In the genomic region with DNA sequence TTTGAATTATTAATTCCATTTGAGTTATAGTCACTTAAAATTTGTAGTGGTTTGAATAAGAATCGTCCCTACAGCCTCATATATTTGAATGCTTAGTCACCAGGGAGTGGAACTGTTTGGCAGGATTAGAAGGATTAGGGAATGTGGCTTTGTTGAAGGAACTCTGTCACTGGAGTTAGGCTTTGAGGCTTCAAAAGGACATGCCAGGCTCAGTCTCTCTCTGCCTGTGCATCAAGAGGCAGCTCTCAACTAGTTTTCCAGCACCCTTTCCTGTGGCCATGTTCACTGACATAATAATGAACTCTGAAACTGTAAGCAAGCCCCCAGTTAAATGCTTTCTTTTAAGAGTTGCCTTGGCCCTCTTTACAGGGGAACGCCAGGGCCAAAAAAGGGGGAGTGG, we compare ENCODE assay signal across 30 mouse cellular contexts. TPM values are rescaled to one million over a fixed set of nuclear protein-coding genes. Genes with fewer than 3 reads are reported as not detected.
DNase-seq lines count a peak whose midpoint lies in the region; ATAC-seq lines count a peak whose summit lies in the region.
"Had no signal": no experiment of that assay in that cellular context is flagged by ENCODE, and none has a peak within 500 bp of the region (broad histone marks: within the 10 kb centered on the region; RNA-seq: fewer than 3 reads in every experiment).

No protein-coding gene starts in this region.

- H3K27me3 ChIP-seq in forebrain, embryonic 11.5 days (ENCODE audit: control insufficient read depth, insufficient read depth, low read length): no peaks in the 10 kb centered on the region
- H3K27me3 ChIP-seq in forebrain, embryonic 12.5 days: no peaks in the 10 kb centered on the region
- no peaks in the 10 kb centered on the region for H3K27me3 ChIP-seq in midbrain, embryonic 12.5 days
- H3K27me3 ChIP-seq in midbrain, embryonic 16.5 days (ENCODE audit: control insufficient read depth, insufficient read depth, low read depth, low read length): no peaks in the 10 kb centered on the region
- H3K27me3 ChIP-seq: embryonic facial prominence, embryonic 13.5 days; heart, embryonic 12.5 days; heart, embryonic 15.5 days had no signal

- no peak overlapping the region for H3K4me2 ChIP-seq in forebrain, embryonic 11.5 days (ENCODE audit: low read depth, low read length, severe bottlenecking)
- H3K4me2 ChIP-seq in forebrain, embryonic 12.5 days: no peak overlapping the region
- no peak overlapping the region for H3K4me2 ChIP-seq in midbrain, embryonic 12.5 days (replicated peaks)
- H3K4me2 ChIP-seq in midbrain, embryonic 16.5 days (ENCODE audit: low read length): no peak overlapping the region
- H3K4me2 ChIP-seq: embryonic facial prominence, embryonic 13.5 days; heart, embryonic 12.5 days; heart, embryonic 15.5 days; hindbrain, embryonic 14.5 days had no signal

- no peaks in the 10 kb centered on the region for H3K9me3 ChIP-seq in forebrain, embryonic 11.5 days (ENCODE audit: control insufficient read depth, low read length)
- no peaks in the 10 kb centered on the region for H3K9me3 ChIP-seq in forebrain, embryonic 12.5 days
- H3K9me3 ChIP-seq in midbrain, embryonic 12.5 days: no peaks in the 10 kb centered on the region
- H3K9me3 ChIP-seq in midbrain, embryonic 16.5 days (replicated peaks; ENCODE audit: control insufficient read depth, low read length, poor library complexity, severe bottlenecking): no peaks in the 10 kb centered on the region
- H3K9me3 ChIP-seq: embryonic facial prominence, embryonic 10.5 days; embryonic facial prominence, embryonic 13.5 days; heart, embryonic 12.5 days; heart, embryonic 15.5 days; hindbrain, embryonic 10.5 days had no signal

- no peak for DNase-seq in forebrain, embryonic 11.5 days (ENCODE audit: low spot score)
- peak; percentile 28 for DNase-seq in 3134 (ENCODE audit: extremely low read depth, insufficient read length, low spot score)
- DNase-seq in gastrocnemius, adult 8-10 months (ENCODE audit: low spot score in 2 of 2): no peak
- DNase-seq: adrenal gland, adult 2 months; adrenal gland, postnatal 14 days; cerebellum, adult 11-12 months; cerebellum, adult 8-10 months; cerebellum, postnatal 10 days; cerebellum, postnatal 36 days; embryo, embryonic 11 days; forebrain, postnatal 0 days; gastrocnemius, adult 2 months; gastrocnemius, postnatal 25 days; heart, adult 18-20 months; heart, postnatal 10 days; heart, postnatal 36 days had no signal

- ATAC-seq in forebrain, embryonic 11.5 days (replicated peaks; ENCODE audit: low FRiP score): peak; percentile 61; the same call in 1 of the 2 replicates
- no peak for ATAC-seq in forebrain, embryonic 12.5 days (ENCODE audit: low FRiP score)
- ATAC-seq in midbrain, embryonic 12.5 days (ENCODE audit: low FRiP score, low read depth): peak; percentile 38; the same call in 1 of the 2 replicates
- ATAC-seq in midbrain, embryonic 16.5 days: no peak
- ATAC-seq: CD4-positive, CD25-positive, alpha-beta regulatory T cell, adult 4 months; forebrain, embryonic 14.5 days; forebrain, postnatal 0 days; hindbrain, postnatal 0 days; inflammation-experienced regulatory T-cells, adult 6 months had no signal

- no peaks in the 10 kb centered on the region for H3K36me3 ChIP-seq in forebrain, embryonic 11.5 days (ENCODE audit: control insufficient read depth, insufficient read depth, low read length)
- H3K36me3 ChIP-seq in forebrain, embryonic 12.5 days (replicated peaks): no peaks in the 10 kb centered on the region
- H3K36me3 ChIP-seq in midbrain, embryonic 12.5 days: no peaks in the 10 kb centered on the region
- no peaks in the 10 kb centered on the region for H3K36me3 ChIP-seq in midbrain, embryonic 16.5 days (ENCODE audit: control insufficient read depth, insufficient read depth, low read length)
- H3K36me3 ChIP-seq: embryonic facial prominence, embryonic 10.5 days; embryonic facial prominence, embryonic 13.5 days; heart, embryonic 12.5 days; heart, embryonic 15.5 days; hindbrain, embryonic 10.5 days had no signal

- H3K27ac ChIP-seq in forebrain, embryonic 11.5 days (ENCODE audit: low read depth, low read length): no peak overlapping the region
- no peak overlapping the region for H3K27ac ChIP-seq in forebrain, embryonic 12.5 days
- no peak overlapping the region for H3K27ac ChIP-seq in midbrain, embryonic 12.5 days (replicated peaks)
- no peak overlapping the region for H3K27ac ChIP-seq in midbrain, embryonic 16.5 days (ENCODE audit: low read length)
- H3K27ac ChIP-seq: embryonic facial prominence, embryonic 10.5 days; embryonic facial prominence, embryonic 13.5 days; gastrocnemius, adult 2 months; heart, embryonic 15.5 days; hindbrain, embryonic 10.5 days; hindbrain, embryonic 14.5 days; hindbrain, postnatal 0 days had no signal

- WGBS in forebrain, embryonic 11.5 days: 20% methylated on average over 2 of the region's 2 CpGs
- WGBS in forebrain, embryonic 12.5 days: 13% methylated on average over 2 of the region's 2 CpGs
- WGBS in midbrain, embryonic 12.5 days: 32% methylated on average over 2 of the region's 2 CpGs
- WGBS in midbrain, embryonic 16.5 days: 11% methylated on average over 2 of the region's 2 CpGs

- H3K9ac ChIP-seq in forebrain, embryonic 11.5 days (ENCODE audit: low read length): no peak overlapping the region
- H3K9ac ChIP-seq in forebrain, embryonic 12.5 days: no peak overlapping the region
- no peak overlapping the region for H3K9ac ChIP-seq in midbrain, embryonic 12.5 days (replicated peaks)
- no peak overlapping the region for H3K9ac ChIP-seq in midbrain, embryonic 16.5 days (ENCODE audit: low read depth, low read length)
- H3K9ac ChIP-seq: embryonic facial prominence, embryonic 13.5 days; forebrain, postnatal 0 days; heart, embryonic 12.5 days; heart, embryonic 15.5 days; hindbrain, embryonic 14.5 days had no signal

- no peaks in the 10 kb centered on the region for H3K4me1 ChIP-seq in forebrain, embryonic 11.5 days (replicated peaks; ENCODE audit: control insufficient read depth, insufficient read depth, low read length)
- no peaks in the 10 kb centered on the region for H3K4me1 ChIP-seq in forebrain, embryonic 12.5 days
- H3K4me1 ChIP-seq in midbrain, embryonic 12.5 days: no peaks in the 10 kb centered on the region
- no peaks in the 10 kb centered on the region for H3K4me1 ChIP-seq in midbrain, embryonic 16.5 days (ENCODE audit: control insufficient read depth, insufficient read depth, low read length)
- H3K4me1 ChIP-seq: embryonic facial prominence, embryonic 10.5 days; embryonic facial prominence, embryonic 13.5 days; heart, embryonic 12.5 days; heart, embryonic 15.5 days; hindbrain, embryonic 10.5 days had no signal

- H3K4me3 ChIP-seq in forebrain, embryonic 11.5 days (ENCODE audit: low read depth, low read length): no peak overlapping the region
- no peak overlapping the region for H3K4me3 ChIP-seq in forebrain, embryonic 12.5 days (replicated peaks)
- no peak overlapping the region for H3K4me3 ChIP-seq in midbrain, embryonic 12.5 days
- H3K4me3 ChIP-seq in midbrain, embryonic 16.5 days (ENCODE audit: low read depth, low read length): no peak overlapping the region
- H3K4me3 ChIP-seq: embryonic facial prominence, embryonic 10.5 days; embryonic facial prominence, embryonic 13.5 days; erythroblast, embryonic 14.5 days; gastrocnemius, adult 2 months; heart, embryonic 12.5 days; heart, embryonic 15.5 days; hindbrain, embryonic 10.5 days had no signal

RNA-seq across cellular contexts. Expression of gene Immp2l, which starts 58.9 kb away (rescaled TPM):
- polyA plus RNA-seq in forebrain, embryonic 11.5 days (2014; fragmentation: Nextera tagmentation; extraction: Ambion mirVana): 9.0 and 10.9 TPM in 2 replicates
- polyA plus RNA-seq in forebrain, embryonic 12.5 days (2016; fragmentation: Nextera tagmentation; extraction: Ambion mirVana): 5.9 and 8.0 TPM in 2 replicates
- polyA plus RNA-seq in midbrain, embryonic 12.5 days (2016; fragmentation: Nextera tagmentation; extraction: Ambion mirVana): 8.5 and 10.7 TPM in 2 replicates
- polyA plus RNA-seq in midbrain, embryonic 16.5 days (2015; fragmentation: Nextera tagmentation; extraction: Ambion mirVana): 6.3 and 6.6 TPM in 2 replicates
- 10 to 100 TPM; 11.0 to 15.7 (median 13.6) TPM for total RNA-seq in gastrocnemius, adult 8-10 months (2022)

Comparison
In these comparisons a context has a peak if more than half of its experiments do, and no peak if none do; other contexts are left out.
1. ATAC-seq: peak in forebrain, embryonic 11.5 days (single experiment) and midbrain, embryonic 12.5 days (single experiment); none in forebrain, embryonic 12.5 days (single experiment) and midbrain, embryonic 16.5 days (single experiment).